Mouse (Mus musculus) kidney, postnatal 25 days (tissue): ENCODE results near the gene Mettl3.
"Not testable (repeated sequence)": the region's sequence is repeated elsewhere in the genome, so short reads cannot be mapped to it uniquely, and the experiment has no call there.

ENCODE experiments used
- DNase-seq, 2 experiments: peaks; one replicate each; pipeline ENCODE4 v3.0.0; 2021; ENCODE audit warnings: mixed read lengths in 2 of 2

Mettl3 gene

GRCm38 (mm10) chr14:52304644-52305271, at the start of gene Mettl3:
TSS of gene Mettl3 (minus strand) at chr14:52305128.
- peak; percentile 95 to 96 for DNase-seq

- DNase-seq: no peak
Measured at GRCm38 (mm10) chr14:52339512-52339852, 34.6 kb upstream of the Mettl3 start.

GRCm38 (mm10) chr14:52338751-52339511, 34.0 kb upstream of the Mettl3 start:
- peak; percentile 62 to 79 for DNase-seq

- no peak for DNase-seq
Measured at GRCm38 (mm10) chr14:52332171-52332570, 27.2 kb upstream of the Mettl3 start.

GRCm38 (mm10) chr14:52331069-52331750, 26.3 kb upstream of the Mettl3 start:
- DNase-seq: no peak

GRCm38 (mm10) chr14:52327910-52328812, 23.2 kb upstream of the Mettl3 start, which contains the start of gene Sall2:
TSS of gene Sall2 (minus strand) at chr14:52328762.
- no peak for DNase-seq

- no peak for DNase-seq
Measured at GRCm38 (mm10) chr14:52327375-52327901, 22.5 kb upstream of the Mettl3 start.

GRCm38 (mm10) chr14:52325890-52326289, 21.0 kb upstream of the Mettl3 start:
- DNase-seq: no peak

GRCm38 (mm10) chr14:52319361-52319760, 14.4 kb upstream of the Mettl3 start:
- no peak for DNase-seq

GRCm38 (mm10) chr14:52316441-52317225, 11.7 kb upstream of the Mettl3 start:
- peak; percentile 55 to 80 for DNase-seq

GRCm38 (mm10) chr14:52315792-52316440, 11.0 kb upstream of the Mettl3 start:
- DNase-seq: peak; percentile 77 to 88

GRCm38 (mm10) chr14:52315283-52315780, 10.4 kb upstream of the Mettl3 start:
- DNase-seq: no peak

GRCm38 (mm10) chr14:52314808-52315150, 9.9 kb upstream of the Mettl3 start:
- DNase-seq: peak in 1 of 2 experiments; percentile 48

GRCm38 (mm10) chr14:52313931-52314807, 9.2 kb upstream of the Mettl3 start:
- no peak for DNase-seq

GRCm38 (mm10) chr14:52310906-52311305, 6.0 kb upstream of the Mettl3 start:
- DNase-seq: no peak

- peak in 1 of 2 experiments; percentile 35 for DNase-seq
Measured at GRCm38 (mm10) chr14:52310343-52310742, 5.4 kb upstream of the Mettl3 start.

GRCm38 (mm10) chr14:52306100-52306499, 1.2 kb upstream of the Mettl3 start:
- no peak for DNase-seq

GRCm38 (mm10) chr14:52303517-52303916, 1.4 kb downstream of the Mettl3 start:
- not testable (repeated sequence) for DNase-seq

- no peak for DNase-seq
Measured at GRCm38 (mm10) chr14:52295558-52296264, 9.2 kb downstream of the Mettl3 start.
